Comparison of ENCODE assay signal across 30 mouse cellular contexts in genomic region chr11:75064266-75064665, GRCm38 (mm10).
"Had no signal": no experiment of that assay in that cellular context is flagged by ENCODE, and none has a peak within 500 bp of the region (broad histone marks: within the 10 kb centered on the region; RNA-seq: fewer than 3 reads in every experiment).

No protein-coding gene starts in this region.

- DNase-seq: heart, postnatal 10 days; heart, postnatal 14 days; heart, postnatal 36 days; heart, postnatal 4 days; kidney, adult 11 months; kidney, adult 18-20 months; kidney, adult 2 months; kidney, adult 8-10 months; kidney, adult 9 months; kidney, postnatal 10 days; kidney, postnatal 14 days; kidney, postnatal 25 days; kidney, postnatal 36 days; kidney, postnatal 4 days; layer of hippocampus, adult 9-11 months; layer of hippocampus, postnatal 36 days had no signal

- H3K36me3 ChIP-seq: heart, embryonic 12.5 days; hindbrain, embryonic 15.5 days; intestine, embryonic 15.5 days; kidney, embryonic 15.5 days had no signal

- H3K9ac ChIP-seq: heart, embryonic 12.5 days; heart, embryonic 13.5 days; heart, embryonic 15.5 days; hindbrain, embryonic 12.5 days; hindbrain, embryonic 13.5 days; hindbrain, embryonic 14.5 days; hindbrain, embryonic 15.5 days; intestine, embryonic 15.5 days; kidney, embryonic 15.5 days had no signal

- H3K4me3 ChIP-seq: heart, embryonic 12.5 days; heart, embryonic 13.5 days; heart, embryonic 15.5 days; hindbrain, embryonic 10.5 days; hindbrain, embryonic 12.5 days; hindbrain, embryonic 13.5 days; hindbrain, embryonic 15.5 days; intestine, embryonic 15.5 days; kidney, embryonic 15.5 days; layer of hippocampus, adult 2 months; left cerebral cortex, adult 2 months had no signal

- H3K4me1 ChIP-seq: heart, embryonic 12.5 days; heart, embryonic 13.5 days; heart, embryonic 15.5 days; hindbrain, embryonic 10.5 days; hindbrain, embryonic 12.5 days; hindbrain, embryonic 13.5 days; hindbrain, embryonic 15.5 days; intestine, embryonic 15.5 days; kidney, embryonic 15.5 days had no signal

- H3K27ac ChIP-seq: heart, embryonic 13.5 days; heart, embryonic 15.5 days; hindbrain, embryonic 10.5 days; hindbrain, embryonic 12.5 days; hindbrain, embryonic 13.5 days; hindbrain, embryonic 14.5 days; hindbrain, embryonic 15.5 days; hindbrain, postnatal 0 days; intestine, embryonic 15.5 days; kidney, embryonic 15.5 days; kidney, postnatal 0 days; layer of hippocampus, adult 2 months; left cerebral cortex, adult 2 months had no signal

- H3K9me3 ChIP-seq: heart, embryonic 12.5 days; heart, embryonic 13.5 days; heart, embryonic 15.5 days; hindbrain, embryonic 10.5 days; hindbrain, embryonic 12.5 days; hindbrain, embryonic 13.5 days; hindbrain, embryonic 15.5 days; intestine, embryonic 15.5 days; kidney, embryonic 15.5 days had no signal

- H3K27me3 ChIP-seq: heart, embryonic 12.5 days; heart, embryonic 13.5 days; heart, embryonic 15.5 days; hindbrain, embryonic 12.5 days; hindbrain, embryonic 13.5 days; hindbrain, embryonic 15.5 days; intestine, embryonic 15.5 days; kidney, embryonic 15.5 days had no signal
